In genomic region chr7:30117935-30118334, GRCm38 (mm10) we compare ENCODE assay signal across 9 mouse cellular contexts. TPM values are rescaled to one million over a fixed set of nuclear protein-coding genes. Genes with fewer than 3 reads are reported as not detected.
A peak's percentile ranks its signal among the peaks of the same experiment; 100 is the strongest.
DNase-seq lines count a peak whose midpoint lies in the region; TF ChIP-seq lines count a peak whose summit lies in the region.
"Not testable (repeated sequence)": the region's sequence is repeated elsewhere in the genome, so short reads cannot be mapped to it uniquely, and the experiment has no call there.
"Had no signal": no experiment of that assay in that cellular context is flagged by ENCODE, and none has a peak within 500 bp of the region (broad histone marks: within the 10 kb centered on the region; RNA-seq: fewer than 3 reads in every experiment).

No protein-coding gene starts in this region.

- not testable (repeated sequence) for TF ChIP-seq RAD21 in MEL (IDR thresholded peaks at IDR 0.05; ENCODE audit: low read depth, low read length)

- not testable (repeated sequence) for H3K4me1 ChIP-seq in MEL (ENCODE audit: control insufficient read depth in 1 of 2, insufficient read depth in 2 of 2, low read length in 2 of 2)

- H3K27ac ChIP-seq in MEL (ENCODE audit: control insufficient read depth, low read depth, low read length): peak overlapping the region; percentile 35; the same call in 1 of the 2 replicates

- H3K9me3 ChIP-seq in MEL (replicated peaks; ENCODE audit: insufficient read depth, low read length): not testable (repeated sequence)

- not testable (repeated sequence) for H3K36me3 ChIP-seq in MEL (ENCODE audit: control insufficient read depth in 1 of 2, insufficient read depth in 2 of 2, low read length in 2 of 2)

- H3K9ac ChIP-seq in MEL (ENCODE audit: control insufficient read depth, low read depth, low read length, poor library complexity, severe bottlenecking): not testable (repeated sequence)

- TF ChIP-seq POLR2A in MEL (IDR thresholded peaks at IDR 0.05; ENCODE audit: control insufficient read depth in 1 of 2, insufficient read depth in 1 of 2, low read depth in 1 of 2, low read length in 2 of 2, poor library complexity in 1 of 2): not testable (repeated sequence)

- H3K4me3 ChIP-seq in MEL (ENCODE audit: control insufficient read depth in 1 of 2, insufficient read depth in 1 of 2, low read depth in 2 of 2, low read length in 2 of 2): not testable (repeated sequence)

- H3K27me3 ChIP-seq in MEL (ENCODE audit: control insufficient read depth in 1 of 2, insufficient read depth in 2 of 2, low read length in 2 of 2): not testable (repeated sequence)

- DNase-seq in 416B (ENCODE audit: low read depth) (peak; percentile 54), ES-CJ7 (ENCODE audit: low read depth, low spot score) (peak; percentile 65), MEL (ENCODE audit: low read depth, low spot score) (peak; percentile 73), R1 (ENCODE audit: low read depth, low spot score) (peak; percentile 82), liver (peak; percentile 12)

- TF ChIP-seq CTCF in MEL (IDR thresholded peaks at IDR 0.05 in 2 of 3, conservative IDR thresholded peaks at IDR 0.05 in 1 of 3; ENCODE audit: control insufficient read depth in 1 of 3, insufficient read depth in 1 of 3, low read depth in 2 of 3, low read length in 3 of 3, poor library complexity in 1 of 3, severe bottlenecking in 1 of 3): not testable (repeated sequence)

- not testable (repeated sequence) for TF ChIP-seq EP300 in MEL (IDR thresholded peaks at IDR 0.05; ENCODE audit: low read depth in 1 of 2, low read length in 2 of 2)

- not testable (repeated sequence) for H3K79me2 ChIP-seq in MEL (ENCODE audit: control insufficient read depth, insufficient read depth, low read length, poor library complexity)

TF ChIP-seq in MEL, 35 proteins besides CTCF, POLR2A, EP300 and RAD21:
- TF ChIP-seq TBP (IDR thresholded peaks at IDR 0.05; ENCODE audit: low read depth, low read length): peak; percentile 64

RNA-seq across cellular contexts. Expression of gene Zfp382, which starts 3.8 kb away (rescaled TPM):
- total RNA-seq in MEL (2012; rRNA removed): 3.9 and 8.2 TPM in 2 replicates
- 1 to 10 TPM in 1 of 2 experiments, not detected in 1; 7.1 TPM for polyA plus RNA-seq in MEL (2012; ENCODE audit: insufficient read depth in 1 of 2, insufficient read length in 2 of 2, low read depth in 1 of 2, low replicate concordance in 2 of 2, missing spikeins in 1 of 2)

RNA-seq across cellular contexts. Expression of gene Zfp260, which starts 23.4 kb away (rescaled TPM):
- total RNA-seq in MEL (2012; rRNA removed): 5.5 and 6.2 TPM in 2 replicates
- polyA plus RNA-seq in MEL (2012; ENCODE audit: insufficient read depth in 1 of 2, insufficient read length in 2 of 2, low read depth in 1 of 2, low replicate concordance in 2 of 2, missing spikeins in 1 of 2): 1 to 10 TPM in 1 of 2 experiments, not detected in 1; 4.8 TPM

RNA-seq across cellular contexts. Expression of gene Zfp566, which starts 27.6 kb away (rescaled TPM):
- 7.3 and 8.0 TPM in 2 replicates for total RNA-seq in MEL (2012; rRNA removed)
- polyA plus RNA-seq in MEL (2012; ENCODE audit: insufficient read depth in 1 of 2, insufficient read length in 2 of 2, low read depth in 1 of 2, low replicate concordance in 2 of 2, missing spikeins in 1 of 2): 1 to 10 TPM in 1 of 2 experiments, not detected in 1; 8.0 TPM

RNA-seq across cellular contexts. Expression of gene Gm26920, which starts 27.7 kb away (rescaled TPM):
- 0.62 TPM in 1 of 2 replicates, not detected in the other for total RNA-seq in MEL (2012; rRNA removed)
- polyA plus RNA-seq in MEL (2012; ENCODE audit: insufficient read depth in 1 of 2, insufficient read length in 2 of 2, low read depth in 1 of 2, low replicate concordance in 2 of 2, missing spikeins in 1 of 2): not detected
- total RNA-seq: adrenal gland, adult 18-20 months; adrenal gland, postnatal 36 days had no signal
- polyA plus RNA-seq: G1E had no signal

RNA-seq across cellular contexts. Expression of gene Zfp82, which starts 45.2 kb away (rescaled TPM):
- total RNA-seq in MEL (2012; rRNA removed): 2.2 and 2.4 TPM in 2 replicates
- 1 to 10 TPM in 1 of 2 experiments, not detected in 1; 2.0 TPM for polyA plus RNA-seq in MEL (2012; ENCODE audit: insufficient read depth in 1 of 2, insufficient read length in 2 of 2, low read depth in 1 of 2, low replicate concordance in 2 of 2, missing spikeins in 1 of 2)
- total RNA-seq: adrenal gland, postnatal 14 days had no signal

Comparison
In these comparisons a context has a peak if more than half of its experiments do, and no peak if none do; other contexts are left out.
1. DNase-seq: peak in every context shown above with its lines; median percentile 82 in R1; 73 in MEL; 65 in ES-CJ7; 54 in 416B; 12 in liver.